Mouse (Mus musculus) embryo, embryonic 10 days (tissue): ENCODE measurements around the gene Lipf.
A peak's percentile ranks its signal among the peaks of the same experiment; 100 is the strongest.

Experiments
- DNase-seq: peaks from one replicate; pipeline ENCODE4 v3.0.0-alpha.2; 2015; ENCODE audit warnings: low spot score

The Lipf gene

GRCm38 (mm10) chr19:33960887-33961286 is at the start of gene Lipf:
Gene Lipf (plus strand): TSS chr19:33961187.
- no peak for DNase-seq

DNA sequence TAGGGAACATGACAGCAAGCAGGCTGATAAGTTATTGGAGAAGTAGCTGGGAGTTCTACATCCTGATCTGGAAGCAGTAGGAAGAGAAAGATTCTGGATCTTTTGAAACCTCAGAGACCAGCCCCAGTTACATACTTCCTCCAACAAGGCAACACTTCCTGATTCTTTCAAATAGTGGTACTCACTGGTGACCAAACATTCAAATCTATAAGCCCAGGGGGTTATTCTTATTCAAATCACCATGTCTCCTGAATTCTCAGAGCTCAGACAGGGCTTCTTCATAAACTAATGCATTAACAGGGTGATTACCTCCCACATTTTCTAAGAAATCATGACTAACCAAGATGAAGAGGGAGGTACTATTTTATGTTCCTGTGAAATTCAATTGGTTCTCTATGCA is 36.9 kb upstream of the Lipf start:
- no peak for DNase-seq

DNA sequence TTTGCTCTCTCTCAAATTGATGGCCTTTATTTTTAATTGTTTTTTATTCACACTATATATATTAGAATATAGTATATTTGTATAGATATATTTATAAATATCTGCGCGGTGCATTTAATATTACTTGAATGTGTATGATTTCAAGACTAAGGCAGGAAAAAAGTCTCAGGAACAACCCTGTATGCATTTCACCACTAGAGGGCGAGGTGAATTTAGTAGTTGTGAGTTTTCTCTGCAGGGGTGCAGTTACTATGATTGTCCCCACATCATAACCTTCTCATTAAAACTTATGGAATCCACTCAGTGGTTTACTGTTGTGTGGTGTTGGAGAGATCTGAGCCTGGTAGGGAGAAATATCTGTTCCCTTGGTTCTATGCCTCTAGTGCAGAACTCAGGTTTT is 18.0 kb downstream of the Lipf start:
- DNase-seq, result peak; percentile 39

GRCm38 (mm10) chr19:33983043-33983442 is 22.1 kb downstream of the Lipf start:
- DNase-seq, result no peak

DNA sequence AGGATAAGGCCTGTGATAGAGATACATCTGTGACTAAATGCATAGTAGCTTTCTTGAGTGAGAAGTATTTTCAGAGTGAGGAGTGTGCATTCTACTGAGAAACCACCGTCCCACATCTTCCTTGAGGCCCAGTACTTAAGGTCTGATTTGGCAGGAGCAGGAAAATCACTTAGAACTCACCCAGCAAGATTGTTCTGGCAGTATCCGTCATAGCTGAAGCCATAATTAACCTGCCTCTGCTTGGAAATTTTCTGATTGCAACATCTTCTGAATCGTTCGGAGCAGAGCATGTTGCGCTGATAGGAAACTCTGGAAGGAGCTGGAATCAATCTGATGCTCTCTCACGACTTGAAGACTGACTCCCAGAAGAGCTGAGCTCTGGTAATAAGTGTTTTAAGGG is 47.0 kb downstream of the Lipf start, which contains the start of gene Lipk:
Lipk (plus strand) TSS at position 289 of the 400 bp plus-strand sequence.
- DNase-seq, result no peak

GRCm38 (mm10) chr19:34021440-34022172 is 60.6 kb downstream of the Lipf start:
- DNase-seq, result no peak

GRCm38 (mm10) chr19:34022759-34023158 is 61.8 kb downstream of the Lipf start:
- DNase-seq, result peak; percentile 20
